Mouse (Mus musculus): ENCODE results near the gene Plcb1. TPM values are rescaled to one million over a fixed set of nuclear protein-coding genes. Genes with fewer than 3 reads are reported as not detected.

Gene Plcb1
- polyA plus RNA-seq, 1 experiment from 2014 or later = 7.0 TPM

- Histone ChIP-seq H3K4me1 (ENCODE audit: control insufficient read depth, insufficient read depth, low read length) (no peaks in the 10 kb centered on the region), H3K9me3 (replicated peaks; ENCODE audit: control insufficient read depth, low read length) (no peaks in the 10 kb centered on the region), H3K9ac (replicated peaks; ENCODE audit: low read length) (no peak overlapping the region), H3K4me2 (ENCODE audit: low read depth, low read length) (no peak overlapping the region), H3K4me3 (ENCODE audit: low read depth, low read length) (no peak overlapping the region), H3K27ac (replicated peaks; ENCODE audit: low read depth, low read length) (no peak overlapping the region), H3K36me3 (replicated peaks; ENCODE audit: control insufficient read depth, insufficient read depth, low read depth, low read length) (no peaks in the 10 kb centered on the region), H3K27me3 (ENCODE audit: control insufficient read depth, insufficient read depth, low read length) (no peaks in the 10 kb centered on the region)
- DNase-seq (ENCODE audit: low spot score) = no peak
- ATAC-seq (replicated peaks; ENCODE audit: insufficient number of reproducible peaks, low FRiP score, low TSS enrichment, low read depth) = no peak
- 81% methylated on average over 6 of the region's 6 CpGs for WGBS
These were observed 81.5 kb downstream of the Plcb1 start for GRCm38 (mm10) chr2:134867381-134867780.

- H3K9ac ChIP-seq (replicated peaks; ENCODE audit: low read length) = no peak overlapping the region
- no peak overlapping the region for H3K4me2 ChIP-seq (ENCODE audit: low read depth, low read length)
- DNase-seq (ENCODE audit: low spot score) (no peak), ATAC-seq (replicated peaks; ENCODE audit: insufficient number of reproducible peaks, low FRiP score, low TSS enrichment, low read depth) (no peak)
- no peaks in the 10 kb centered on the region for H3K27me3 ChIP-seq (ENCODE audit: control insufficient read depth, insufficient read depth, low read length)
- H3K4me1 ChIP-seq (ENCODE audit: control insufficient read depth, insufficient read depth, low read length) = no peaks in the 10 kb centered on the region
- H3K27ac ChIP-seq (replicated peaks; ENCODE audit: low read depth, low read length) = no peak overlapping the region
- H3K36me3 ChIP-seq (replicated peaks; ENCODE audit: control insufficient read depth, insufficient read depth, low read depth, low read length) = no peaks in the 10 kb centered on the region
- no peaks in the 10 kb centered on the region for H3K9me3 ChIP-seq (replicated peaks; ENCODE audit: control insufficient read depth, low read length)
- H3K4me3 ChIP-seq (ENCODE audit: low read depth, low read length) = no peak overlapping the region
- WGBS = 76% methylated on average over 9 of the region's 9 CpGs
These were observed 86.0 kb downstream of the Plcb1 start for GRCm38 (mm10) chr2:134871692-134872489.

GRCm38 (mm10) chr2:134872490-134872781 is 86.6 kb downstream of the Plcb1 start:
- no peak for DNase-seq (ENCODE audit: low spot score)
- Histone ChIP-seq H3K9ac (replicated peaks; ENCODE audit: low read length) (no peak overlapping the region), H3K9me3 (replicated peaks; ENCODE audit: control insufficient read depth, low read length) (no peaks in the 10 kb centered on the region), H3K4me1 (ENCODE audit: control insufficient read depth, insufficient read depth, low read length) (no peaks in the 10 kb centered on the region), H3K4me3 (ENCODE audit: low read depth, low read length) (no peak overlapping the region), H3K27me3 (ENCODE audit: control insufficient read depth, insufficient read depth, low read length) (no peaks in the 10 kb centered on the region), H3K36me3 (replicated peaks; ENCODE audit: control insufficient read depth, insufficient read depth, low read depth, low read length) (no peaks in the 10 kb centered on the region), H3K27ac (replicated peaks; ENCODE audit: low read depth, low read length) (no peak overlapping the region), H3K4me2 (ENCODE audit: low read depth, low read length) (no peak overlapping the region)
- ATAC-seq (replicated peaks; ENCODE audit: insufficient number of reproducible peaks, low FRiP score, low TSS enrichment, low read depth) = no peak

DNA sequence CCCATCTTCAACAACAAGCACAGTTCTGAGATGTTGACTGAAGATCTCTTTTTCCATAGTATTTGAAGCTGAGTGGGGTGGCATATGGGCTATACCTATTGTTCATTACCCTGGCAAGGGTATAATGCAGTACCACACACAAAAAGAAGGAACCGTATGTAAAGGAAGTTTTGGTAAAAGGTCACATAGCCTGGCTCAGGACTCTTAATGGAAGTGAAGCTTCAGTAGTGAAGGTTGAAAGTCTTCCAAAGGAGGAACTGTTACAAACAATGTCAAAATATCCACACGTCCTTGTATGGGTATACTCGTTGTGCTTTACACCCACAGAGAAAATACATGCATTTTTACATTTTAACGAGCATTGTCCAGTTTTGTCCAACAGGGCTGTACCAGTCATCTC is 91.3 kb downstream of the Plcb1 start:
- no peaks in the 10 kb centered on the region for H3K4me1 ChIP-seq (ENCODE audit: control insufficient read depth, insufficient read depth, low read length)
- DNase-seq (ENCODE audit: low spot score) = no peak
- H3K9me3 ChIP-seq (replicated peaks; ENCODE audit: control insufficient read depth, low read length) = no peaks in the 10 kb centered on the region
- no peak overlapping the region for H3K9ac ChIP-seq (replicated peaks; ENCODE audit: low read length)
- WGBS = 89% methylated on average over 4 of the region's 4 CpGs
- H3K4me3 ChIP-seq (ENCODE audit: low read depth, low read length) = no peak overlapping the region
- no peaks in the 10 kb centered on the region for H3K27me3 ChIP-seq (ENCODE audit: control insufficient read depth, insufficient read depth, low read length)
- H3K27ac ChIP-seq (replicated peaks; ENCODE audit: low read depth, low read length) = no peak overlapping the region
- no peak overlapping the region for H3K4me2 ChIP-seq (ENCODE audit: low read depth, low read length)
- ATAC-seq (replicated peaks; ENCODE audit: insufficient number of reproducible peaks, low FRiP score, low TSS enrichment, low read depth) = no peak
- no peaks in the 10 kb centered on the region for H3K36me3 ChIP-seq (replicated peaks; ENCODE audit: control insufficient read depth, insufficient read depth, low read depth, low read length)

- Histone ChIP-seq H3K9ac (replicated peaks; ENCODE audit: low read length) (no peak overlapping the region), H3K36me3 (replicated peaks; ENCODE audit: control insufficient read depth, insufficient read depth, low read depth, low read length) (no peaks in the 10 kb centered on the region), H3K9me3 (replicated peaks; ENCODE audit: control insufficient read depth, low read length) (no peaks in the 10 kb centered on the region), H3K4me2 (ENCODE audit: low read depth, low read length) (no peak overlapping the region), H3K27ac (replicated peaks; ENCODE audit: low read depth, low read length) (no peak overlapping the region), H3K4me3 (ENCODE audit: low read depth, low read length) (no peak overlapping the region), H3K4me1 (ENCODE audit: control insufficient read depth, insufficient read depth, low read length) (no peaks in the 10 kb centered on the region), H3K27me3 (ENCODE audit: control insufficient read depth, insufficient read depth, low read length) (no peaks in the 10 kb centered on the region)
- ATAC-seq (replicated peaks; ENCODE audit: insufficient number of reproducible peaks, low FRiP score, low TSS enrichment, low read depth) (no peak), DNase-seq (ENCODE audit: low spot score) (peak; percentile 32)
- 57% methylated on average over 2 of the region's 2 CpGs for WGBS
These were observed 105.3 kb downstream of the Plcb1 start for GRCm38 (mm10) chr2:134891207-134891606.

DNA sequence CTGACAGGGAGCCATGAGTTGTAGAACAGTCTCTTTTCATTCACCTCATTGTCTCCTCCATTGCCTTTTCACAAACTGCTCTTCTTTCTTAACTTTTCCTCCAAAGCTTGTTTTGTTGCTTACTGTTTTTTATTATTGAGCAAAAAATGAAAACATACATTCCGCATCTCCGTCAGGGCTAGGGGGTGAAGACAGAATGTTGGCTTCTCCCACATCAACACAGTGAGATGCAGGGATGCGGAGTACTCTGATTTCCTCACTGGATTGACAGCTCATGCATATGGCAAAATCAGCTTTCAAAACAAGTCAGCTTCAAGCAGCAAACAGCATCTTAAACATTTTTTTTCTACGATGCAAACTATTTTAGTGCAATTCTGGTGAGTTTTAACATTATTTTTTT is 108.9 kb downstream of the Plcb1 start:
- H3K9ac ChIP-seq (replicated peaks; ENCODE audit: low read length) = no peak overlapping the region
- no peaks in the 10 kb centered on the region for H3K27me3 ChIP-seq (ENCODE audit: control insufficient read depth, insufficient read depth, low read length)
- 89% methylated on average over 4 of the region's 4 CpGs for WGBS
- no peak overlapping the region for H3K4me2 ChIP-seq (ENCODE audit: low read depth, low read length)
- H3K4me3 ChIP-seq (ENCODE audit: low read depth, low read length) = no peak overlapping the region
- H3K4me1 ChIP-seq (ENCODE audit: control insufficient read depth, insufficient read depth, low read length) = no peaks in the 10 kb centered on the region
- ATAC-seq (replicated peaks; ENCODE audit: insufficient number of reproducible peaks, low FRiP score, low TSS enrichment, low read depth) (no peak), DNase-seq (ENCODE audit: low spot score) (no peak)
- no peaks in the 10 kb centered on the region for H3K36me3 ChIP-seq (replicated peaks; ENCODE audit: control insufficient read depth, insufficient read depth, low read depth, low read length)
- H3K9me3 ChIP-seq (replicated peaks; ENCODE audit: control insufficient read depth, low read length) = no peaks in the 10 kb centered on the region
- no peak overlapping the region for H3K27ac ChIP-seq (replicated peaks; ENCODE audit: low read depth, low read length)

GRCm38 (mm10) chr2:134896196-134896595 is 110.3 kb downstream of the Plcb1 start:
- Histone ChIP-seq H3K9me3 (replicated peaks; ENCODE audit: control insufficient read depth, low read length) (no peaks in the 10 kb centered on the region), H3K27me3 (ENCODE audit: control insufficient read depth, insufficient read depth, low read length) (no peaks in the 10 kb centered on the region), H3K4me2 (ENCODE audit: low read depth, low read length) (no peak overlapping the region), H3K4me1 (ENCODE audit: control insufficient read depth, insufficient read depth, low read length) (no peaks in the 10 kb centered on the region), H3K36me3 (replicated peaks; ENCODE audit: control insufficient read depth, insufficient read depth, low read depth, low read length) (no peaks in the 10 kb centered on the region), H3K27ac (replicated peaks; ENCODE audit: low read depth, low read length) (no peak overlapping the region), H3K4me3 (ENCODE audit: low read depth, low read length) (no peak overlapping the region), H3K9ac (replicated peaks; ENCODE audit: low read length) (no peak overlapping the region)
- WGBS = 44% methylated on average over 3 of the region's 3 CpGs
- DNase-seq (ENCODE audit: low spot score) (peak; percentile 21), ATAC-seq (replicated peaks; ENCODE audit: insufficient number of reproducible peaks, low FRiP score, low TSS enrichment, low read depth) (no peak)

GRCm38 (mm10) chr2:134897083-134897482 is 111.2 kb downstream of the Plcb1 start:
- no peaks in the 10 kb centered on the region for H3K36me3 ChIP-seq (replicated peaks; ENCODE audit: control insufficient read depth, insufficient read depth, low read depth, low read length)
- no peaks in the 10 kb centered on the region for H3K9me3 ChIP-seq (replicated peaks; ENCODE audit: control insufficient read depth, low read length)
- no peaks in the 10 kb centered on the region for H3K4me1 ChIP-seq (ENCODE audit: control insufficient read depth, insufficient read depth, low read length)
- H3K4me2 ChIP-seq (ENCODE audit: low read depth, low read length) = no peak overlapping the region
- DNase-seq (ENCODE audit: low spot score) = no peak
- H3K27ac ChIP-seq (replicated peaks; ENCODE audit: low read depth, low read length) = no peak overlapping the region
- no peaks in the 10 kb centered on the region for H3K27me3 ChIP-seq (ENCODE audit: control insufficient read depth, insufficient read depth, low read length)
- no peak for ATAC-seq (replicated peaks; ENCODE audit: insufficient number of reproducible peaks, low FRiP score, low TSS enrichment, low read depth)
- H3K4me3 ChIP-seq (ENCODE audit: low read depth, low read length) = no peak overlapping the region
- whole genome bisulfite sequencing = 94% methylated on average over 5 of the region's 5 CpGs
- no peak overlapping the region for H3K9ac ChIP-seq (replicated peaks; ENCODE audit: low read length)
